Mouse (Mus musculus) kidney, postnatal 25 days (tissue): ENCODE data around the gene Epha4.
A peak's percentile ranks its signal among the peaks of the same experiment; 100 is the strongest.

Source experiments
- DNase-seq, 2 experiments: peaks; one replicate each; pipeline ENCODE4 v3.0.0; 2021; ENCODE audit warnings: mixed read lengths in 2 of 2

The Epha4 gene

DNA sequence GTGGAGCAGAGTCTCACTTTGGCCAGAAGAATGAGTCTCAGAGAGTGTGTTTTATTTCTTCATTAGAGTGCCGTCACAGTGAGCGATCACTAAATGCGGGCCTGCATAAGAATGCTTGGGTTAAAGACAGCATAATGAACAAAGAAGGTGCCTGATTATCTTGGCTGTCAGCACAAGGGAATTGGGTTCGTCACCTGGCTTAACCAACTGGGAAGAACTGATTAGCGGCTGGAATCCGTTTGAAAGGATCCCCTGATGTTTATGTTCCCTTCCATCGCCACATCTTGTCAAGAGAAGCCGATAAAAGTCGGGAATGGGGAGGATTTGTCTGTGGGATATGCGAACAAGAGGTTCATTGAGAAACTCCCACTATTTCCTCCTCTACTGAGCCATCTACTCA lies 74.4 kb downstream of the Epha4 start:
- no peak for DNase-seq

DNA sequence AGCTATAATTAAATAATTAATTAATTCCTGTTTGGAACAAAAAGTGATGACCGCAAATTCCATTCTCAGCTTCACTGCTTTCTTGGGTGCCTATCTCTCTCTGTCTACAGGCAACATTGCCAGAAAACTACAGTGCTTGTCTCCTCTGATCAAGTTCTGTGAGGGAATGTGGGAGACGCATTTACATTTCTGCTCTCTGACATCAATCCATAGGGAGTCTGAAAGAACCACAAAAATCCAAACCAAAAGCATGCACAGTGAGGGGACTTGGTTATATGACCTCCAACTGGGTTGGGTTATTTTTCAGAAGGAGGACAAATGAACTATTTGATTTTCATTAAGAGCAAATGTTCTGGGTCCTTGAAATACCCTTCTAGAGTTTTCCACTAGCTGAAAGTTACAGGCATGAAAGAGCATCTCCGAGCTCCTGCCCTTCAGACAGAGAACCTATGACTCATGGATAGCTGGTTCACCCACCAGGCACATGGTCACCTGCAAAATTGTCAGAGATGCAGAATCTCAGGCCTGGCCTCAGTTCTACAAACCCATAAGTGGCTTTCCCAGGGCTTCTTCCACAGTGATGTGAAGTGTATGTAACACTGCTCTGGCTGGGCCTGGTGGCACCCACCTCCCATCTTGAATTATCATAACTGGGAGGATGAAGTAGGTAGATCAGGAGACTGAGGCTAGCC lies 75.4 kb downstream of the Epha4 start:
- DNase-seq, result no peak

DNA sequence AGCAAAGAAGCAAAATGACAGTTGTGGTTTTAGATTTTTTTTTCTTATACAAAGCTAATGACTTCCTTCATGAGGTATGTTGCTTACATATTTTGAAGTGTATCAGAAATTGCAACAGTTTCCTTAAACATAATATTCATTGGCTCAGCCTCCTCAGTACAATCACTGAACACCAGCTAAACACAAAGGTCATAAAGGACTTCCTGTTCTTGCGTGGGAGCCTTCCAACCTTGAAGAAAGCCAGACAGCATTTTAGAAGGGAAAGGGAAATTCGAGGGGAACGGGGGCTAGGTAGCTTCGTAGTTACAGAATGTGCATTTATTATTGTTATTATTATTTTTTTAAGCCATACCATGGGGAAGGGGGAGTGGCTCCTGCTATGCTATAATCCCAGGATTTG lies 76.2 kb downstream of the Epha4 start:
- DNase-seq, result no peak

DNA sequence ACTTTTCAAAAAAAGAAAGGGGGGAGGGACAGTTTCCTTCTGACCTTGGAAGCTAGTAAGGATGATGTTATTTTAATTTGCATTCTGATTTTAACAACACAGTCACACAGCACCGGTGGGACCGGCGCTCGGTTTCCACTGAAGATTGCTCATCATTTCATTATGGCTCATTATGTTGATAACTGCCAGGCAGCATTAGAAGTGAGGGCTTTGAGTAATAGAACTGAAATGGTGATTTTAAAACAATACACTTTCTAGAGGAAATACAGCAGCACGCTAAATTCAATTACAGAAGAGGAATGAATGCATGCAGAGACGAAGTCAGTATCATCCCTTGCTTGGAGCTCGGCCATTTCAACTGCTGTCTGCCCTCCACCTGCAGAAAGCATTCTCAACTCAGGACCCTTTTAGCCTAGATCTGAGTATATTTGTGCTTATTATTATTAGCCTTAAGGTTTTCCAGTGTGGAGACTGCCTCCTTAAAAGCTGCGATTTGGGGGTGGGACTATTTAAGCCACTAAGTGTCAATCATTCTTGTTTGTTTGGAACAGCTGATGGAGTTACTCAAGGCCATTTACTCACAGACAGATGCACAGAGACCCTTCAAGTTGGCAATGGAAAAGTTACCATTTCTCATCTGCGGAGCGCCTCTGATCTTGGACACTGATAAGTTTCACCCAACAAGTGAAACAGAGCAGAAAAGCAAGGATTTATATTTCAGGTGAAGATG lies 76.8 kb downstream of the Epha4 start:
- DNase-seq, result no peak

DNA sequence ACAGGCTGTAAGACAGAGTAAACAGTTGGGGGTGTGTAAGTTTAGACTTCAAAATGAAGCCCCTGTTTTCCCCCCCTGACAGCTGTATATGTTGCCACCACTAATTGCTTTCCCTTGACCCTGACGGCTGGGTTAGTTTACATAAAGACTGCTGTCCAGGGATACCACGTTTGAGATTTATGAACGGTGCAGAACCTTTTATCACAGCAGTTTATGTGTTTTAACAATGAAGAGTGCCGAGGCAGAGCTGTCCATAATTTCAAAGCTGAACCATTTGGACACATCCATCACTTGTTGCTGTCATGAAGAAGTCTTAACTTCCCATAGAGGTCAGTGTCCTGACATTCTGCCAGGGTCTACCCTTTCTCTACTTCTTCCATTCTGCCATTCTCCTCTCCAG lies 79.8 kb downstream of the Epha4 start:
- no peak for DNase-seq

DNA sequence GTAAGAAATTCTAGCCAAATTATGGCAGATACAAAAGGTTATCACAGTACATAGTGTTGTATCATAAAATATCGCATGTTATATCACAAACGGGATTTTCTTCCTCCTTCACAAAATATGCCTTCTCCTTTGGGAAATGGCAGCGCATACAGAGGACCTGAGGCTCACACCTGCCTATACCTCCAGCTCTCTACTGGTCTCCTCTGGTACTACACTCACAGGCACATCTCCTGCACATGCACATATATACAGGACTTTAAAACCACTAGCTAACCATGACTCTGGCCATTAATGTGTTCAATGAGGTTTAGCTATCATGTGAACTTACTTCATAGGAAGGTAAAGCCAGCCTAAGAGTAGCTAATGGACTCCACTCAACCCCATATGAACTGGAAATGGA lies 81.7 kb downstream of the Epha4 start:
- no peak for DNase-seq

DNA sequence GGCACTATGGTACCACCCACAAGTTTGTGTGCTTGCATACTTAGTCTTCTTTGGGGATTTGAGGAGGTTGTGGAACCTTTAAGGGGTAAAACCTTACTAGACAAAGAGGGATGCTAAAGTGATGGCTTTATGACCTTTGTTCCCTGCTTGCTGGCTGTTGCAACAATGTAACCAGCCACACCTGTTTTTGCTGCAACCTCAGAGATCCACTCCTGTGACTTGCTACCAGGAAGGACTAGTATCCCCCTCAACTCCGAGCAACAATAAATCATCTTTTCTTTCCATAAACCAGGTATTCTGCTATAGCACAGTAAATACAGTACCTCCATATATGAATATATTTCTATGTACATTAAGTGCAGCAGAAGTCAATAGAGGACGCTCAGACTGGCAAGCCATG lies 82.4 kb downstream of the Epha4 start:
- no peak for DNase-seq

DNA sequence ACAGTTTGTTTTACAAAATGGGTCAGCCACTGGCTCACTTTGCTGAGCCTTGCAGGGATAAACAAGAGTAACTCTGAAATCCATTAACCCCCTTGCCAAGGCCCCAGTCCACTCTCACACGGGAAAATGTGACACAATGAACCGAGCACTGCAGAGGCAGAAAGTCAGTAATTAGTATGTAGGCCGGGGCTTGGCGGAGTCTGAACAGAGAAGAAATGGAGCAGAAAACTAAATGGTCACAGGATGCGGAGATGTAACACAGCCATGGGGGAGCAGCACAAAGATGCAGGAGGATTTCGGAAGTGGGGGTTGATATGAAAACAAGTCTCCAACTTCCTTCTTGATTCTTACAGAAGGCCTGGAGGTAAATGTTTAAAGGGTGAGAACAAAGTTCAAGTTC lies 85.7 kb downstream of the Epha4 start:
- peak; percentile 54 to 71 for DNase-seq

DNA sequence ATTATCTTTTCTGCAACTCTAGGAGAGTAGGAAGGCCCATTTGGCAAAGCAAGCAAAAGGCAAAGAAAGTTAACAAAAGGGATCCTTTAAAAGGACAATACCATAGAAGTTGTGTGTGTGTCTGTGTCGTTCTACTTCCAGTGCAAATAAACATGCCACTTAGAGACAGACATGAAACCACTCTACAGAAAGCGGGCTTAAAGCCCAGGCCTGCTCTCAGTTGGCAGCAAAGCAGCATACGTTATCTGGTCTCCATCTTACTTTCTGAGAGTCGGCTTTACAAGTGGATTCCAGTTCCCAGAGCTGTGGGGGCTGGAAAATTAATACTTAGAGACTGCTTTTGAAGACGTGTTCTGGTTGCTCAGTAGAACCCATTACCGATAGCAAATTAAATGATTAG lies 87.9 kb downstream of the Epha4 start:
- no peak for DNase-seq

DNA sequence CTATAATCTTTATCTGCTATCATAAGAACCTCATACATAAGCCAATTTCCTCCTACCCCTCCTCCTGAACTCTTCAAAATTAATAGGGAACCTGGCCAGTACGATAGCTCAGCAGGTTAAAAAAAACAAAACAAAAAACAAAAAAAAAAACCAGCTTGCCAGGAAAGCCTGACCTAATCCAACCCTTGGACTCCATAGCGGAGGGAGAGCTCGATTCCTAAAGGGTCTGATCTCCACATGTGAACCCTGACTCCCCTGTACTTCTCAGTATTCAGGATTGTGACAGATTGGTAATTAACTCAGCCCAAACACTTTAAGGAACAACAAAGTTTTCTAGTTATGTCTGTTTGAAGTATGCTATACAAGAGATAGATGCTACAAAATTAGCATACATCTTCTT lies 89.7 kb downstream of the Epha4 start:
- peak in 1 of 2 experiments; percentile 61 for DNase-seq

DNA sequence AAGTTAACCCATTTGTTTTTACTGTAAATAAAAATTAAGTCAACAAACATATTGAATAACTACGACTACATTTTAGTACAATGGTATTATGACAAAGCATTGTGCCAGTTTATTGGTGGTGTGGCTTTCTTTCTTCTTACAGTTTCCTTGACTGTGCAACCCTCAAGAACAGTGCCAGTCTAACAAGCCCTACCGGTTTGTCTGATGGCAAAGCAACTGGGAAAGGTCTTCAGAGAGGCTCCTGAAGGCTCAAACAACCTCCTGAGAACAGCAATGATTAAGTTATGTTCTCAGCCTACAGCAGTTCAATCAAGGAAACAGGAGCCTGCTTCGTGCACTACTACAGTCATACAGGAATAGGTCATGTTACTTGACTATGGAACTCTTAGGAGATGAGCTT lies 93.8 kb downstream of the Epha4 start:
- DNase-seq, result no peak

DNA sequence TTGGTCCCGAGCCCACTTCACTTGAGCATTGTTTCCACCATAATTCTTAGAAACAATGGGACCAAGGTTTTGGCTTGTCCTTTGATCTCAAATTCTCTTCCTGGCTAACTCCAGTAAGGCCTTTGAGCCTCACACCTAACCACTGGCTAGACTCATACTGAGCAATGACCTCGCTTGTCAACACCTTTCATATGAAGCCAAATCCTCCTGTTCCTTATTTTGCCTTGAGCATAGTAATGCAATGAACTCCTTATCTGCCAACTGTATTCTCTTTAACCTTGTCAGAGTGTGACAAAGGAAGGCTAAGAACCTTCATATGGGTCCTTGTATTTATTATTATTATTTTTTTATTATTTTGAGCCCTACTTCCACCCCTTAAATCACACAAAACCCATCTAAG lies 94.5 kb downstream of the Epha4 start:
- DNase-seq, result no peak

DNA sequence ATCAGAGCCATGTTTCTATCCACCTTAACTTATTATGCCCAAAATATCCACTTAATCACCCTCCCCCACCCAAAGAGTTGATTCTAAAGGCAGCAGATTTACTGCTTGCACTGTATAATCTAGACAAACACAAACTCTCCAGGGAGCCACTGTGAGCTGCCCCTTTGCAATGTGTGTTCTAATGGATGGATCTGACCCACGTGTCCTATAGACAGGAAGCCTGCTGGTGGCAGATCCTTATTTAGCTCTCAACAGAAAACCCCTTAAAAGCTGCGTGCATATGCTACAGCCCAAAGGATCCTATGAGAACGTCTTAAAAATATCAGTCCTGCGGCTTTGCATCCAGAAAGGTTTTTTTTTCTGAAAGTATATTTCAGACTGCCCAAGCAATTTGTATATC lies 98.0 kb downstream of the Epha4 start:
- DNase-seq, result no peak

DNA sequence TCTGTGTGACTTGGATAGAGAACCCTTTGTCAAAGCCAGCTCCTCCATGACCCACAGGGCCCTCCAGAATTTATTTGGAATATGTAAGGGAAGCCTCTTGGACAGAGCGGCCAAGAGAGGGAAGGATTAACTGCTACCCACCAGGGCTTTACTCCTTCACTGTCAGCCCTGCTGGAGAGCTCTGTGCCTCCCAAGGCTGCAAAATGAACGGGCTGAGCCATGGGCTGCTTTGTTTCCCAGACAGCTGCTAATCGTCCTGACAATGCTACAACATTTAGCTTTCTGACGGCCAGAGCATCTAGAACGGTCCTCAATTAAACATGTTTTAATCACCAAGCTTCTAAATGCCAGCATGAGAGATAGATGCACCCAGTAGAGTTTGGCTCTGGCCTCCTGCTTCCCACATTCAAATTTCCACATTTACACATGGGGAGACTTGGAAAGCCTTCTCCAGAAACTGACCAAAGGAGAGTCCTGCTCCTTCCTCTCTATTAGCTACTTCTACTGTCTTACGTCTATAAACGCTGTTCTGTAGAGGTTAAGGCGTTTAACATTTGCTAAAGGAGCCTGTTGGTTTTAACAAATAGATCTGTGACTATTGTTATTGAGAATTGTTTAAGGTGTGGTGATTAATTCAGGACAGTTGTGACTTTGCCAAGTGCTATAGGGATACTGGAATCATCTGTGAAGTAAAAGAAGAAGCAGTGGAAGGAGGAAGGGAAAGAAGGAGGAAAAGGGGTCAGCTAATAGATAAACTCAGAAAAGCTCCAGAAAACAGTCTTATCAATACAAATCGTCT lies 101.8 kb downstream of the Epha4 start:
- DNase-seq, result no peak

DNA sequence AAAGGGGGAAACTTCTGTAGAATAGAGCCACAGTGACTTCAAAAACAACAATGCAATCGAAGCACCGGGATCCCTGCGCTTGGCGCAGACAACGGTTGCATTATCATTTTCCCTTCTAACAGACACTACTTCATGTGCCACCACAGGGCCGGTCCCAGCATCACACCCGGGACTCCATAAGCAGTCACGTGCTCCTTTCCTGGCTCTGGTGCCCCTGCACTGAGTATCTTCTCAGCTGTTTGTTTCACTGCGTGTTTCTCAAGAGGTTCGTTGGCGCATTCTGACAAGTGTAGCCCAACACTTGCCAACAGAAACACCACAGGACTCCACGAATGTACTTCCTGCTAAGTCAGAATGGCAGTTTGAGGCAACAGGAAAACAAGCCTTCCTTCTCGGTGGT lies 102.6 kb downstream of the Epha4 start:
- DNase-seq, result no peak

DNA sequence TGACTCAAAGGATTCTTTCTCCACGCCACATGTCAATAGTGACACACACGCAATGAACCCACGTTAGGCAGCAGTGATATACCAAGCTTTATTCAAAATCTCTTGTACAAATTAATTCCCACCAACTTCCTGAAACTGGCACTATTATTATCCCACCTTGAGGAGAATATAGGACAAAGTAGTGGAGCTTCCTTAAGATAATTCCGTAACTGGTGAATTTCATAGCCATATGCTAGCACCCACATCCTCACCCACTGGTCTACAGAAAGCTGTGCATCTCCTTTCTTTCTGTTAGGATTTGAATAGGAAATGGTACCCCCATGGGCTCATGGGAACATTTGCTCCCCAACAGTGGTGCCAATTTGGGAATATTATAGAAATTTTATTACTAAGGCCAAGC lies 103.7 kb downstream of the Epha4 start:
- no peak for DNase-seq

DNA sequence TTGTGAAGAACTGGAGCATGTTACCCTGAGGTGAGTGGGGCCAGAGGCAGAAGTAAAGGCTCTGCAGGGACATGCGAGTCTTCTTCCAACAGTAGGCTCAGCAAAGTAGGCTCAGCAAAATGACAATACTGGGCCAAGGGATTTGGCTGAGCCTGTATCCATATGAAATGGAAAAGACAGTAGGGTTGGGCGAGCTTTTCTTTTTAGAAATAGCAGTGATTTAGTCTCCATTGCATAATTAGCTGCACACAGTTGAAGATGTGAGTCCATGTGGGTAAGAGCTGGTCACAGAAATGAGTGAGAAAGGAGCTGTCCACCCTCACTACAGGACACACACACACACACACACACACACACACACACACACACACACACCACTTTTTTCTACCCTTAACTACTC lies 104.2 kb downstream of the Epha4 start:
- no peak for DNase-seq

DNA sequence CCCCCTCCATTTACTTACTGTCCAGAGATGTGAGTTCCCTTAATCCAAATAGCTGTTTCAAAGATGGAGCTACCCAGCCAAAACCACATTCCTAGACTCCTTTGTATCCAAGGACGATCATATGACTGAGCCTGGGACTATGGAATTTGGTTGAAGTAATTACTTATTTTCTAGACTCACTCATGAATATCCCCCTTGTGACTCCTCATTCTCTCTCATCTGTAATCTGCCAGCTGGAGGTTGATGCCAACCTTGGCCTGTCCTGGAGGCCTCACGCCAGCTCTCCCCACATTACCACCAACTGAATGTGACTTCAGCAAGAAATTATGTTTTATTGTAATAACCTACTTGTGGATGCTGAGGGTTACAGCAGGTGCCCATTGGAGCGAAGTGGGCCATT lies 104.7 kb downstream of the Epha4 start:
- DNase-seq, result peak; percentile 31 to 42

DNA sequence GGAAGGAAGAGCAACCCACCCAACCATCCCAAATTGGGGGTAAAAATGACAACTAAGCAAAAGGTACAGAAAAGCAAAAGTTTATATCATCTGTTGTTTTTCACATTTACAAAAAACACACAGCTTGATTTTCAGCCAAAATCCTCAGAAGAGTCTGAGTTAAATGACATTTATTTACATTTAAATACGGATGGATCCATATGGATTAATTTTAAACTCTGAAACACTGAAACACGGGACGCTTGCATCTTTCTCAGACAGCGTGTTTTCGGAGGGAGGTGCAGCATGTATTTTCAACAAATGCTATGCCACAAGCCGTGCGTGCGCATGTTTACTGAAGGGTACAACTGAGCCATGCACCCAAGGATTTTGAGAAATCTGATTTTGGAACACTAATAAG lies 105.4 kb downstream of the Epha4 start:
- DNase-seq, result no peak

DNA sequence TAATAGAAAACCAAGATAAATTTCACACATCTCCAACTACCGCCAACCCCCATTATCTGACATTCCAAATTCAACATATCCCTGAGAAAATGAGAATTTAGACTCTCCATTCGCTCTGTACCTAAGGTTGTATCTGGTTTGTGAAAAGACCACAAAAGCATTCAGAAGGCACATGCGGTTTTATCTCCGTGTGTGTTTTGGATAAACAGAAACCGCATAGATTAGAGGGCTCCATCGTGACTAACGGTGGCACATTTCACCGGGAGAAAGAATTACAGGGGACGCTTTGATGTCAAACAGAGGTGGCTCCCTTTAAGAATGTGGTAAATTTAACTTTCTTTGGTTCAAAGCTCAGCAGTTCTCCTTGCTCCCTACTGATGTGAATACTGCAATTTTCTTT lies 107.5 kb downstream of the Epha4 start:
- DNase-seq, result no peak

DNA sequence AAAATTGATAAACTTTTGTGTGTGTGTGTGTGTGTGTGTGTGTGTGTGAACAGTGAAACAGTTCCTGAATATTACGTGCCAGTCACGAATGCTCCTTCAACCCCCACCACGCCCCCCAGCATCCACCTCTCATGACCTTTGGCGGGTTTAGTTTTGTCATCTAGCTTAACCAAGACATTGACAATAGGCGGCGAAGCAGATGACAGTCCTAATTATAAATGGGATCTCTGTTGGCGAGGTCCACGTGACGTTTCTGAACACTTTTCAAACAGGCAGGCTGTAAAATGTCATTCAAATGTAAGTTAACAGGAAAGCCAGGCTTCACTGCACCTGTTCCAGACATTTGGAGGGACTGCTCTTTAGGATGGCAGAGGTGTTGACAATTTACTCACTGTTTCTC lies 108.3 kb downstream of the Epha4 start:
- no peak for DNase-seq

DNA sequence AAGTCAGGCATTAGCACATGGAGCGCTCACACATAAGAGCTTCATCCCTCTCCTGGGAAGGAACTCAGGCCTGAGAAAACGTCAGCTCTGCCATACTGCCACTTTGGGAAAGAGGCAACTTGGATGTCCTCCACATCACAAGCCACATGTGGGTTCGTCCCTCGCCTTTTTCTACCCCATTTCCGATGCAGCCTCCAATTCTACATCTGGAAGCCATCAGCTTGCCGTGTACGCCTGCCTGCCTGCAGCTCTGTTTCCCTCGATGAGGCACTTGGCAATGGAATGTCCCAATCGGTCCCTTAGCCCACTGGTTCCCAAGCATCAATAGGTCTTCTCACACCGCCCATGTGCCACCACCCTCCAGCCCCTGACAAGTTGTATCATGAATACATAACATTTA lies 110.4 kb downstream of the Epha4 start:
- no peak for DNase-seq

DNA sequence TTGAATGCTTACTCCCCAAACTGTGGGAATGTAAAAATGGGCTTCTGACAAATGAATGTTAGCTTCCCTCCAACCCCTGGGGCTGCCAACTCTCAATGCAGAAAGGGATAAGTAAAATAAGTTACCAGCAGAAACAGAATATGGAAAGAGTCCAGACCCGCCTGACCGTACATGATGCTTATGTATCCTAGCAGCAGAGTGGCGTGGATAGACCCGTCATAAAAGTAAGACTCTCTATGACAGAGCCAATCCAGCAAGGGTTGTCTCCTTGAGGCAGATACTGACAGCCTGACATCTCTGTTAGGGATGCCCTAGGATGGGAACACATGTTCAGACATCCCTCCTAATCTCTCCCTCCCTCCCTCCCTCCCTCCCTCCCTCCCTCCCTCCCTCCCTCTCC lies 111.9 kb downstream of the Epha4 start:
- no peak for DNase-seq

DNA sequence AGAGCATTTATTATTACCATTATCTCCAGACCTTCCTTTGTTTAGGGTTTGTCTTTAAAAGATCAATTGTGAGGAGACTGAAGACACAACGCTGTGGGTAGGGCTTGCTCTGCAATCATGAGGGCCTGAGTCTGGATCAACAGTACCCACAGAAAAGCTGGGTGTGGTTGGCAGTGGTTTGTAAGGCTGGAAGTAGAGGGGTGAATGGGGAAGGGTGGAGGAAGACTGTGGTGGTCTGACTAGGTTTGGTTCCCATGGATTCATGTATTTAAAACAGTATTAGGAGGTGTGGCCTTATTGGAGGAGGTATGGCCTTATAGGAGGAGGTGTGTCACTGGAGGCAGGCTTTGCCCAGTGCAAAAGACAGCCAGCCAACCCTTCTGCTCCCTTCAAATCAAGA lies 113.4 kb downstream of the Epha4 start:
- DNase-seq, result no peak
